Mouse (Mus musculus): ENCODE measurements around the gene Lamb3.

The Lamb3 gene

DNA sequence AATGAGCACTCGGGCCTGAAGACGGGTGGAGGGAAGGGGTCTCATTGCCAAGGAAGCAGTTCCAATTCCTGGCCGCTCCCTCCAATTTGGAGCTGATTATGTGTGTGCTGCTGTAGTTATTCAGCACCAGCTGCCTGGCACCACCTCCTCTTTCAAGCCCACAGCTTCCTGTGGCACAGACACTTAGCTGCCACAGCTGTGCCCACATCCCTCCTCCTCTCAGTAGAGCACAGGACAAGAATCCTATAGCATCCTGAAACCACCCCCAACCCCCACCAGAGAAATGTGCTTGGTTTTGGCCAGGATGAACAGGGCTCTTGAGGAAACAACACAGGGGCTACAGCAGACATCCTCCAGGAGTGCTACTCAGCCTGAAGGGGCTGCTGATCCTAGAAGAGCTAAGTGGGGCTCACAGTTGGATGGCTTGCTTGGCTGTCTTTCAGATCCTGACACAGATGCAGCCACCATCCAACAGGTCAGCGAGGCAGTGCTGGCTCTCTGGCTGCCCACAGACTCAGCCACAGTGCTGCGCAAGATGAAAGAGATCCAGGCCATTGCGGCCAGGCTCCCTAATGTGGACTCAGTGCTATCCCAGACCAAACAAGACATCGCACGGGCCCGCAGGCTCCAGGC is 131.0 kb downstream of the Lamb3 start:
- no peak for DNase-seq (ENCODE audit: inconsistent ontology term)

DNA sequence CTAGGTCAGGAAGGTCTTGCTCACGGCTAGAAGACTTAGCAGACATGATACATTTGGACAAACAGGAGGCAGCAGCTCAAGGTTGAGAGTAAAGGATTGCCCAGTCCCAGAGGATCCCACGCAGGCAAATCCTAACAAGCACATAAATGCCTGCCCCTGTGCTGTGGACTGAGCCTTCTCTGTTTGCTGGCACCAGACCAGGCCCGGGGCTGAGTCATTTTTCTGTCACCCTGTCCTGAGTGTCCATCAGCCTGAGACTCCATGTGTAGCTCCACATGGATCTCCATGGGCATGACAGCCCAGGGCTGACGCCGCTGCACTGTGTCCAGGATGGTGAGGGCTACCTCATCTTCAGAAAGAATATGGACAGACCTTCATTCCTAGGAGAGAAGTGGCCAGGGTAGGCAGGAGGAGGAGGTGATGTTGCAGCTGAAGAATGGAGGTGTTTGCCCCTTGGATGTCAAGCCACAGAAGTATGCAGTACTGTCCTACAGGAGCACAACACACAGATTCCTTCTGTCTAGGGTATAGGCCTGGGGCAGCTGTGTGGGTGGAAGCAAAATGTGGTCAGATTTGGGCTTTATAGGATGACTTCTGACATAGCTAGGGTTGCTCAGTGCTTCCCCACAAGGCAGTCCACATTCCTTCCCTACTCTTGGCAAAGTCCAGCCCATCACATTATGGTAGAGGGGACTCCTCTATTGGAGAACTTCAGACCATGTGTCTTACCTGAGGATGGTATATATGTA is 134.9 kb downstream of the Lamb3 start:
- peak; percentile 72 for DNase-seq (ENCODE audit: inconsistent ontology term)

DNA sequence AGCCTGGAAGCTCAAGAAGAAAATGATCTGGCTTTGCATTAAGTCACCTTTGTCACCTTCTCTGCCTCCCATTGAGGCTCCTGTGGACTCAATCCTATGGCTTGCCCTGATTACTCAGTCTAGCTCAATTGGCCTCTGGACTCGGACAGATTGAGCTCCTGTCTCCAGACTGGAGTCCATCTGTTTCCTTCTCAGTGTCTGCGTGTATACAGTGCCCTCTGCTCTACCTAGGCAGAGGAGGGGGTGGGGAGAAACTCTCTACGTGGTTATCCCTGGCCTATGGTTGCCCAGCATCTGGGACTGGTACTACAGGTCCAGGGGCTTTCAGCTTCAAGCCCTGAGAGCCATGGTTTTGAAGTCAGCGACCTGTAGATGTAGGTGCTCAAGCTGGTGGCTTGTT is 136.4 kb downstream of the Lamb3 start:
- no peak for DNase-seq (ENCODE audit: inconsistent ontology term)

DNA sequence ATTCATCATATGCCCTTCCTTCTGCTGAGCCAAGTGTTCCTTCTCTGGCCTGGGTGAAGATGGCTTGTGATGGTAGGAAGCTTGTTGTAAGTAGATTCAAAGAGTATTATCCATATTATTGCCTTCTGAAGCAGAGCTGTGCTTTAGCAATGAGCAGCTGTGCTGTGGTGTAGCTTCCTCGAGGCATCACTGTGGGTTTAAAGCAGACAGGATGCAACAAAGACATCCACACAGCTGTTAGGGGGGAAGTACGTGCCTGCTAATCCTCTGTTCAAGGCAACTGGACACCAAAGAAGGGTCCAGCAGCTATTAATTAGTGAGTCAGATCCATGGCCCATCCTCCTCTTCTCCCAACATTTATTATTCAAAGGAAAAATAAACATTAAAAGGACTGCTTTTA is 137.5 kb downstream of the Lamb3 start:
- no peak for DNase-seq (ENCODE audit: inconsistent ontology term)

DNA sequence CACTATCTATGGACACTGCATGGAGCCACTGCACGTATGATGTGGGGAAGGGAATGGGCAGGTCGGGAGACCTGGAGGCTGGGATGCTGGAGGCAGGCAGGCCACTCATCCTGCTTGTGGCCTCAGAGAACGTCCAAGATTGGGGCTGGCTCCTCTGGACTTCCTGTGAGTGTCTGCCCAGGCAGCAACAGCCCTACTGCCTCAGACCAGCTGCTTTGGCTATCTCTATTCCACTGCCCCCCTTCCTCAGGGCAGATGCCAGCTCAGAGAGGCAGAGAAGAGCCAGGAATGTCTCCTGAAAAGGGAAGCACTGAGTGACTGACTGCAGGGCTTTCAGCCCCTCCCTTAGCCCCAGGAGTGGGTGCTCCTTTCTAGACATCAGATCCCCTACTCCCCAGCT is 139.4 kb downstream of the Lamb3 start:
- no peak for DNase-seq (ENCODE audit: inconsistent ontology term)

DNA sequence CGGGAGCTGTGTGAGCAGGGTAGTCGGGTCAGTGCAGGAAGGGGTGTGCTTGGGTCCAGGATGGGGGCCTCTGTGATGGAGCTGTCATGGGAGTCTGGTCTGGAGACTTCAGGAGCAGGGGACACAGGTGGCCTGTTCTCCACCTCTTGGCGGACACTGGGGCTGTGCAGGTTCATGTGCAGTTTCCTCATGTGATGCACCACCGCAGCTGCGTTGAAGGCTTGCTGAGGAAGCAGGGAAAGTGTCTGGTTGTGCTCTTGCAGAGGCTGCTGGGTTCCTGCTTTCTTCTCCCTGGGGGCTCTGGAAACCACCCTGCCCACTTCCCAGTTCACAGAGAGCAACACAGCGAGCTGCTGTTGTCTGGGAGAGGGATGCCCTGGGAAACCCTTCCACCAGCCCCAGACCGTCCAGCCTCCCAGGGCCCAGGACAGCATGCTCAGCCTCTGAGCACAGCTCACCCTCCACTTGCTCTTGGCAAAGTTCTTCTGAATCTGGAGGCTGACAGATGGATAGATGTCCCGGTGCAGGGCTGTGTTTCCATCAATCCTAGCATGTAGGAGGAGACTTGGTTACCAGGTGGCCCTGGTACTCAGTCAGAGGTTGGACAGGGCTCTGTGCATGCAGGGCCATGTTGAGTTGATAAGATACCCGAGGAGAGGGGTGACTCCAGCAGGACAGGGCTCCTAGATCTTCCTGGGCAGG is 140.9 kb downstream of the Lamb3 start:
- no peak for DNase-seq (ENCODE audit: inconsistent ontology term)

DNA sequence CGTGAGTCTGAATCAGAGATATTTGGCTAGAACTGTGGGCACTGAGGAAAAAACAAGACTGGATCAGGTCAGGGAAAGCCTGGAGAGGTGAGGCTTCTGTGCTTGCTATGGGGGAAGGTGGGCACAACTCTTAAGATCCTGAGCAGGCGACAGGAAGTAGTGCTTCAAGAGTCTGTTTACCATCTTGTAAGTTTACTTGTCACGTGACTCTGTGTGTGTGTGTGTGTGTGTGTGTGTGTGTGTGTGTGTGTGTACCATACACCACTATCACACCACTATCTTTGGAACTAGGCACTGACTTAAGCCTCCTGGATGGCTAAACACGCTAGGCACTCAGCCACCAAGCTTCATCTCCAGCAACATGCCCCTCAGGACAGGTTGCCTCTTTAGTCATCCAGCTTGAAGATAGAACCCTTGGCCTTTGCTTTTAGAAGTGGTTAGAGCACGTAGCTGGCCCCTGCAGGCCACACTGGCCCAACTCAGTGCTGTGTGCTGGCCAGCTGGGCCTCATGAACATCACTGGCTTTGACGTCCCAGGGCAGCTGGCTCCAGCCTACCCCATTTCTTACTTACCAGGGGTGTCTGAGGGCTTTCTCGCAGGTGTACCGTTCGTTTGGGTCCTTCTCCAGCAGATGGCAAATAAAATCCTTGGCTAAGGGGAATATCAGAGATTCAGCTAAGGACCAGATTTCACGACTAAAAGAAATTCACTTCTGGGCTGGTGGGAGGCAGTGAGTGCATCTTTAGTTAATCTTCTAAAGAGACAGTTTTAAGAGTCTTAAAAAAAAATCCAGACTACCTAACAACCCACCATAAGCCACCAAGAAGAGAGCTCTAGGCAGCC is 142.4 kb downstream of the Lamb3 start:
- no peak for DNase-seq (ENCODE audit: inconsistent ontology term)

DNA sequence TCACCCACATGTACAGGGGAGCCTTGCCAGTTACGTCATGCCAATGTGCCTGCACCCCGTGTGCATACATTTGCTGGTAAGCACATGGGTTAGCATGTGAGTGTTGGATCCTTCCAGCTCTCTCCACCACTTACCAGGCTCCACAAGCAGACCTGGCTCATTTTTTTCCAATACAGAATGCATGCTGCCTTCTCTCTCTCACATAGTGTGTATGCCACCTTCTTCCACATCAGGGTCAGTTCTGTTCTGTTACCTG is 143.0 kb downstream of the Lamb3 start:
- no peak for DNase-seq (ENCODE audit: inconsistent ontology term)

DNA sequence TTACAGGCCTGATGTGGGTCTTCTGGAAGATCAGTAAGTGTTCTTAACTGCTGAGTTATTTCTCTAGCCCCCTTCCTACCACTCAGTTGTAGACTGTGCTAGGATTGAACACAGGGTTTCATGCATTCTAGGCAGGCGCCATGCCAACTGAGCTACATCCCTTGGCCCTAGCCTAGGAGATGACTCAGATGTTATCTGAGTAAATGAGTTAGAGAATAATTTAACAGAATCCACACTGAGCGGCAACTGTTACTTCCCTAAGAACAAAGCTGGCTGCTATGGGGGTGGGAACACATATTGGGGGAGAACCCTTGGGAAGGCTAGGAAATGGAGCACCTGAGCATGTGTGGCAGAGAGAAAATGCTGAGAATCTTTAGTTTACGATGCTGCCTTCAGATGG is 144.1 kb downstream of the Lamb3 start:
- peak; percentile 75 for DNase-seq (ENCODE audit: inconsistent ontology term)

DNA sequence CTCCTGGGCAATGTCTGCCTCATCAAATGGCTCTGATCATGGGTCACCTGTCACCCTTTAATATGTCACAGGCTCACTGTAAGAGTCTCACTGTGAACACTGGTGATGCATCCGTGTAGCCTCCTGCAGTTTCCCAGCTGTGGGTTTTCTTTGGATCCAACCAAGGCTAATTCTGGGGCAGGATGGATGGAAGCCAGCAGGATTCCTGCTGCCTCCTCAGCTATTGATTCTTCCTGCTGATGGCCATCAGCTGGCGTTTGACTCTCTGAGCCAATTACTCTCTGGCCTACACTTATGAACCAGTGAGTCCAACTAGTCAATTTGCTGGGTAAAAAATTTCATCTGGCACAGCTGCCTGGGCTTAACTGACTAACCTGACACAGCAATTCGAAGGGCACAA is 151.7 kb downstream of the Lamb3 start:
- no peak for DNase-seq (ENCODE audit: inconsistent ontology term)

DNA sequence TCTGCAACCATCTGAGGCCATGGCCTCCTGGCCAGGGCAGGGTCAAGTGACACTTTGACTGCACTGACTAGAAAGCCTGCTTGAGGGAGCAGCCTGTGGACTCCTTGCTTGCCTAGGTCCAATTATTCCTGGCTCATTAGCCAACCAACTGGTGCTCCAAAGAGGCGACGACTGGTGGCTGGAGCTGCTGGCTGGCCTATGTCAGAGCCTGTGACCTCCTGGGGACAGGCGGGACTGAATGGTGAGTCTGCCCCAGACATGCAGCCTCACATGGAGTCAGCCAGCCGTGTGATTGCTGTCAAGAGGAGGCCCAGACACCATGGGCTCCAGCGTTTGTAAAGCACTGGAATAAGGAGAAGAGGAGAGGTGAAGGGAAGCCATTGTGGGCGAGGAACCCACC is 153.7 kb downstream of the Lamb3 start:
- DNase-seq (ENCODE audit: inconsistent ontology term), result no peak

DNA sequence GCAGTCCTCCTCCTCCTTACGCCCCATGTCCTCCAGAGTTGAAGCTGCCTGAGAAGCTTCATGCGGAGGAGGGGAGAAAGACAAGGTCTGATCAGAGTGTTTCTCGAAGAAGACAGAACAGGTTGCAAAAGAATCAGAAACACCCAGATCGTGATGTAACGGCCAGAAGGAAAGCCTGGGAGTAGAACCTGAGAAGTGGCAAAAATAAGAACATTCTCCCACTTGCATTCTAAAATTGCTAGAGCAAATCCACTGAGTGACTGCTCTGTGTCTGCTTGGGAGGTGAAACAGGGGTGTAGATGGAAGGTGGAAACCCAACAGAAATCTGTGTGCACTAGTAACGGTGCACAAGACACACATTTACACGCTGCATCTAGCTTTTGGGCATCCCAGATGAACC is 154.6 kb downstream of the Lamb3 start:
- DNase-seq (ENCODE audit: inconsistent ontology term), result no peak

DNA sequence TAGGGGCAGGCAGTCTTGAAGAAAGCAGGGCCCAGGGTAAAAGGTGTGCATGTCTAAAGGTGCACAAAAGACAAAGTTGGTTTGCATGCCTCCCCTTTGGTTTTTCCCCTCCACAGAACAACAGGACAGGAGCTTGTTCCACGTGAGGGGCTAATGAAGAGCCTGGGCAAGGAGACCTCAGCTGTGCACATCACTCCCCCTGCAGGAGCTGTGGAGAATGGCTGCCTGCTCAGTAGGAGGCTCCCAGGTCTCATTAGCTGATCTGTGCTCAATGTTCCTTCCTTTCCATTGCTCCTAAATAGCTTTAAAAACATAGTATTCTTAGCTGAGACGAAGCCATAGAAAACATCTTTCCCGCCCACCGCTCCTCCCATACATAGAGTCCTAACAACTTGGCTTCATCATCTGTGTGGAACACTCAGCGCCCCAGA is 156.3 kb downstream of the Lamb3 start:
- DNase-seq (ENCODE audit: inconsistent ontology term), result no peak

DNA sequence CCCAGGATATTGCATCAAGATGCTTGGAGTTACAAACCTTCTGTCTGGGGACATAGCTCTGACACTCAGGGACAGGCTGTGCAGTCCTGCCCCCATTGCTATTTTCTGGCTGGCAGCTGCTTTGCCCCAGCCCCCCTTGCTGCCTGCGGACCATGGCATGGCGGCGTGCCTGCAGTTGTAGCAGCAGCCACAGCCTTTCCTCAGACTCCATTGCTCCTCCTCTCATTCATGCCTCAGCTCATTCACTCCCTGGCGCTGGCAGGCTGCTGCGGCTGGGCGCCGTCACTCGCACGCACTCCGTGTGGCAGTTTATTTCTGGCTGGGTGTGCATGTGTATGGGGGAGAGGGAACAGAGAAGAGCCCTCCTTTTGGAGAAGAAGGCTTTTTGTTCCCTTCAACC is 160.6 kb downstream of the Lamb3 start:
- DNase-seq (ENCODE audit: inconsistent ontology term), result peak; percentile 65

DNA sequence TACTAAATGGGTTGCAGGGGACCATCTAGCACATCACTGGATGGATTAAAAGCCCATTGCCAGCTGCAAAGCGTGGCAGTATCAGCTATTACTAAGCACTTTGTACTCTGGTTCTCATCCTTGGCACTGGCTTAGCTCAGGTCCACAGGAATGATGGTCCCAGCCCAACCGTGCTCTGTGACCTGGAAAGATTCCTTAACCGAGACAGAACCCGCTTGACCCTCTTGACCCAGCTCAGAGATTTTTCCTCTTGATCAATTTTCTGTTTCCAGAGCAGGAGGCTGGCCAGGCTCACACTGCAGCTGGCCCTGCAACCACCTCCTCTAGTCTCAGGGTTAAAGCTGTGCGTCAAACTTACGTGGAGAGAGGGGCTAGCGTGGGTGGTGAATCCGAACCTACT is 161.6 kb downstream of the Lamb3 start:
- no peak for DNase-seq (ENCODE audit: inconsistent ontology term)

DNA sequence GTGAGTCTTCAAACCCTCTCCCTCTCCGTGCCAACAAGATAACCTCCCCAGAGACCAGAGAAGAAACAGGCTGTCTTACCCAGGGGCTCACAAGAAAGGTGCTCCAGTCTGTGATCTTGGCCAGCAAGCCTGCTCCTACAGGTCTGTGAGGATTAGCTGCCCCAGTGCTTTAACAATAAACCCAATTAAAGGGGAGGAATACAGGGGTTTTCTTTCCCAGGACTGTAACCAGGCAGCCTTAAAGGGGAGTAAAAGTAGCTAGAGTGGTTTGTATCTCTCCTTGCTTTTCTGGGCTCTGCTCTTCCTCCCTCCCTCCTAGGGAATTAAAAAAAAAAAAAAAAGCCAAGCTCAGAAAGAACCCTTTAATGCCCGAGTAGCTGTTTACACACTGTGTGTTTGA is 162.6 kb downstream of the Lamb3 start, which contains the start of gene Camk1g:
Camk1g (minus strand) TSS at position 203 of the 400 bp plus-strand sequence.
- no peak for DNase-seq (ENCODE audit: inconsistent ontology term)

DNA sequence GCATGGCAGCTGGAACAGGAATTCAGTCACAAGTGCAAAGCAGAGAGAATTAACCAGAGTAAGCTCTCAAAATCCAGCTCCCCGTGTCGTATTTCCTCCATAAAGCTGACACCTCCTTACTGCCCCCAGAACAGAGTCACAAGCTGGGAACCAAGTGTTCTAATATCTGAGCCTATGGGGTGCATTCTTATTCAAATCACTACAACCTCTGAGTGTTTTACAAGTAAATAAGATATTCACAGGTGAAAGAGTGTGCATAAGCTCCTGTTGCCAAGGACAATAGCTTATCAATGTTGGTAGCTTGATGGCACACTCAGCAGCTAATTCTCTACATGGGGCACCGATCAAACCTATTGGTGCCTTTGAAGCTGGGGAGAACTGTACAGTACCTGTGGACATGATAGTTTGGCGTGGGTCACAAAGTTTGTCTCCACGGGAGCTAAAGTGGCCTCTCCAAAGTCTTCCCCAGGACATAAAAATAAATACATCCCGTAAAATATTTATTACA is 166.5 kb downstream of the Lamb3 start:
- DNase-seq (ENCODE audit: inconsistent ontology term), result no peak

DNA sequence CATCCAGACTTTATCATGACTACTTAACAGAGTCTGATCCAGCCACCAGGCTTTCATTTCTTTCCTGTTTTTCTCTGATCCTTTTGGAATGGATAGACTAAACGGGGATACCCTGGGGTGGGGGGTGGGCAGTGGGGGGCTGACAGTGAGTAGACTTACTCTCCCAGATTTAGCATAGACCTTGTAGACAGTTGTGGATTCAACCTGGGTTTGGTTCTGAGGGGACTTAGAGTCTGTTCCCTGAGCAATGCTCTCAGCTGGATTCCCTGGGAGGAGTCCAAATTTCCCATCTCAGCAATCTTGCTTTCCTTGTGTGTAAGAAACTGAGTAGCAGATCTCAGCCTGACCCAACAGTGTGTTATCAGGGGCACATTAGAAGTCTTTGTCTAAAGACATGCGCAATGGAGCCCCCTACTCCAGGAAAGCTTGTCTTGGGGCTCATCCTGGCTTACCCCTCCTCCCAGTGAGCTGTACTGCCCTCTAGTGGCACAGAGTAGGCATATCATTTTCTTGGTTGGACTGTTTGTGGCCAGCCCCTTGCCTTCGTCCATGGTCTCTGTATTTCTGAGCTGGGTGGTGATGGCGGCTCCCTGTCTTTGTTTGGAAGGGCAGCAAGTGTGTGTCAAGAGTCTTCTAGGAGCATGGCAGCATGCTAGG is 169.1 kb downstream of the Lamb3 start:
- DNase-seq (ENCODE audit: inconsistent ontology term), result no peak

DNA sequence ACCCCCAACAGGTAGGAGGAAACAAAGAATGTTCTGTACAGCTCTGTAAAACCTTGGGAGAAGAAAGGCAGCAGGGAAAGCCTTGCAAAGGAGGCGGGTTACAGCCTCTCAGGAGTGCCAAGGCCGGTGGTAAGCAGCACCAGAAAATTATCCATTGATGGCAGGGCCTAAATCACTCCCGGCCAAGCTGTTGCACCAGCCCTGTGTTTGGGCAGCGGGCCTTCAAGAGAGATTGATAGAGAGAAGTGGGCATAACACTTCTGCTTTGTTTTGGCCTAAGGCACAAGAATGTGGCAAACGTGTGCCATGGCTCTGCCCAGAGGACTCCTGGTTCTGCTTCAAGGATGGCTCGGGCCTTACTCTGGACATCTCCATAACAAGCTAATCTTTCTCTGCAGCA is 172.1 kb downstream of the Lamb3 start:
- no peak for DNase-seq (ENCODE audit: inconsistent ontology term)

DNA sequence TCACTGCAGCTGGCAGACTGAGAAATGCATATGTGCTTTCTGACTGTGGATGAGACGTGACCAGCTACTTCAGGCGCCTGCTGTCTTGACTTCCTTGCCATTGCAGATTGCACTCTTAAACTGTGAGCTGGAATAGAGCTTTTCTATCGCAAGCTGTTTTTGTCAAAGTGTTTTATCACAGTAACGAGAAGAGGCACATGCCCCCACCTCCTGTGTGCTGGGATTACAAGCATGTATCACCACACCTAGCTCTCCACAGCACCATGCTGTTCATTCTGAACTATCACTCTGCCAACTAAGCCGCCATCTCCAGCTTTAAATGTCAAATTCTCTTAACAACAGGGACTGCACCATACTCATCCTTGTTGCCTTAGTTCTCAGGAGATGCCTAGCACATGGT is 173.4 kb downstream of the Lamb3 start:
- no peak for DNase-seq (ENCODE audit: inconsistent ontology term)

DNA sequence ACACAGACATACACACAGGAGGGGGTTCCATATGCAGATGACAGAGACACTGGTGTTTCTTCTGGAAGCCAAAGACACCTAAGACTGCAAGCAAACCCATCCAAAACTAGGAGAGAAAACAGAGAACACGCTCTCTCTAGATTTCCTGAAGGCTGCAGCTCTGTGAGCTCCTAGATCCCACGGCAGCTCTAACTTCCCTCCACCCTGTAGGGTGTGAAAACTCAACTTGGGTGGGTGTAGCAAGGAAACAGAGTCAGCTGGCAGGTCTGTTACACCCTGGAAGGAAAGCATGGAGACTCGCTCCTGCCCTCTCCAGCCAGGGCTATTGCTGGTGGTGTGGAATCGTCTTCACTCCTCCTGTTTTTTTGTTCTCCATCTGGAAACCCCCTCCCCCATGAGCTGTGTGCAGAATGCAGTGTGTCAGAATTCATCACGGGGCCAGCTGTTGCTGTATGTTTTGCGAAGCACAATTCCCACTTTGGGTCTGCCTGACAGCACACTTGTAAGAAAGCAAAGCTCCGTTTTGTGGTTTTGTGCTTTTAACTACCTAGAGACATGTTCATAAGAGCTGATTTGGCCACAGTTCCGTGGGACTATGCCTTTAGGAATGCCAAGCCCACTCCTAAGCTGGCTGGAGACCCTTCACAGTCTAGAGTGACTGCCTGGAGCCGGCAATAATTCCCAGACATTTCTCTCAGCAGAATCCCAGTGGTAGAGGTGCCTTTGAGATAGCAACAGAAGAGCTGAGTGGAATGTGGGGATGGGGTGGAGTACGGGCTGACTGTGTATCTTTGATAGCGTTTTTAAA is 174.3 kb downstream of the Lamb3 start:
- no peak for DNase-seq (ENCODE audit: inconsistent ontology term)

All from Muller cell, postnatal 12 days (primary cell).